Mouse (Mus musculus): ENCODE results near the gene Samd7.
A peak's percentile ranks its signal among the peaks of the same experiment; 100 is the strongest.

Gene Samd7

GRCm38 (mm10) chr3:30764877-30765276, 18.8 kb downstream of the Samd7 start:
- DNase-seq (ENCODE audit: low spot score in 2 of 2) = no peak

- DNase-seq (ENCODE audit: low spot score in 2 of 2) = no peak
Measured at GRCm38 (mm10) chr3:30765311-30766027, 19.4 kb downstream of the Samd7 start.

- DNase-seq (ENCODE audit: low spot score in 2 of 2) = no peak
Measured at GRCm38 (mm10) chr3:30766177-30766576, 20.1 kb downstream of the Samd7 start.

- no peak for DNase-seq (ENCODE audit: low spot score in 2 of 2)
Measured at GRCm38 (mm10) chr3:30767271-30767670, 21.2 kb downstream of the Samd7 start.

- no peak for DNase-seq (ENCODE audit: low spot score in 2 of 2)
Measured at GRCm38 (mm10) chr3:30769755-30770515, 23.8 kb downstream of the Samd7 start.

- no peak for DNase-seq (ENCODE audit: low spot score in 2 of 2)
Measured at GRCm38 (mm10) chr3:30771560-30771959, 25.5 kb downstream of the Samd7 start.

- DNase-seq (ENCODE audit: low spot score in 2 of 2) = no peak
Measured at GRCm38 (mm10) chr3:30772631-30773030, 26.5 kb downstream of the Samd7 start.

GRCm38 (mm10) chr3:30774677-30775076, 28.6 kb downstream of the Samd7 start:
- no peak for DNase-seq (ENCODE audit: low spot score in 2 of 2)

GRCm38 (mm10) chr3:30777984-30778383, 31.9 kb downstream of the Samd7 start:
- DNase-seq (ENCODE audit: low spot score in 2 of 2) = no peak

GRCm38 (mm10) chr3:30788531-30788930, 42.4 kb downstream of the Samd7 start:
- DNase-seq (ENCODE audit: low spot score in 2 of 2) = no peak

GRCm38 (mm10) chr3:30792737-30793402, 46.8 kb downstream of the Samd7 start, which contains the start of gene Sec62:
TSS of gene Sec62 (plus strand) at chr3:30792875.
- DNase-seq (ENCODE audit: low spot score in 2 of 2) = peak; percentile 86 to 93

- peak; percentile 23 to 27 for DNase-seq (ENCODE audit: low spot score in 2 of 2)
Measured at GRCm38 (mm10) chr3:30793403-30794221, 47.5 kb downstream of the Samd7 start.

GRCm38 (mm10) chr3:30802171-30802570, 56.1 kb downstream of the Samd7 start:
- DNase-seq (ENCODE audit: low spot score in 2 of 2) = no peak

GRCm38 (mm10) chr3:30812881-30813280, 66.8 kb downstream of the Samd7 start:
- no peak for DNase-seq (ENCODE audit: low spot score in 2 of 2)

Data from frontal cortex, postnatal 10 days (tissue).